ENCODE assay signal across 21 mouse cellular contexts in genomic region chr14:19942732-19943131, GRCm38 (mm10). TPM values are rescaled to one million over a fixed set of nuclear protein-coding genes. Genes with fewer than 3 reads are reported as not detected.
DNase-seq lines count a peak whose midpoint lies in the region; ATAC-seq and TF ChIP-seq lines count a peak whose summit lies in the region.
"Had no signal": no experiment of that assay in that cellular context is flagged by ENCODE, and none has a peak within 500 bp of the region (broad histone marks: within the 10 kb centered on the region; RNA-seq: fewer than 3 reads in every experiment).

No protein-coding gene starts in this region.

- TF ChIP-seq CTCF in midbrain, postnatal 0 days (IDR thresholded peaks at IDR 0.05): no peak

- WGBS in forebrain, embryonic 10.5 days: 30% methylated on average over 3 of the region's 3 CpGs
- 5% methylated on average over 3 of the region's 3 CpGs for WGBS in forebrain, embryonic 16.5 days
- 26% methylated on average over 3 of the region's 3 CpGs for WGBS in heart, embryonic 14.5 days
- WGBS in midbrain, embryonic 10.5 days: 44% methylated on average over 3 of the region's 3 CpGs
- WGBS in midbrain, postnatal 0 days: 28% methylated on average over 3 of the region's 3 CpGs

- H3K36me3 ChIP-seq in forebrain, embryonic 10.5 days (replicated peaks): peaks cover 30% of the 10 kb centered on the region
- no peaks in the 10 kb centered on the region for H3K36me3 ChIP-seq in forebrain, embryonic 16.5 days (ENCODE audit: control insufficient read depth, insufficient read depth)
- H3K36me3 ChIP-seq in heart, embryonic 14.5 days (ENCODE audit: control insufficient read depth, insufficient read depth, low read length): no peaks in the 10 kb centered on the region
- 0 out of 2 replicates have a peak, but pooled peaks cover 12% of the 10 kb centered on the region for H3K36me3 ChIP-seq in midbrain, embryonic 10.5 days
- H3K36me3 ChIP-seq in midbrain, postnatal 0 days (ENCODE audit: insufficient read depth, low read length): no peaks in the 10 kb centered on the region; the same call in 1 of the 2 replicates
- H3K36me3 ChIP-seq: hindbrain, embryonic 15.5 days; kidney, embryonic 15.5 days; liver, embryonic 12.5 days had no signal

- DNase-seq in forebrain, embryonic 10.5 days (ENCODE audit: extremely low spot score, low spot score): no peak
- no peak for DNase-seq in heart, adult 18-20 months
- no peak for DNase-seq in midbrain, embryonic 10.5 days (ENCODE audit: low spot score)
- DNase-seq in midbrain, postnatal 0 days (ENCODE audit: low spot score): no peak
- no peak for DNase-seq in cerebellum, adult 18-20 months
- no peak for DNase-seq in kidney, postnatal 36 days
- DNase-seq: adrenal gland, postnatal 14 days; cerebellum, postnatal 14 days; gastrocnemius, postnatal 25 days; lung, adult 2 months; thymus, postnatal 36 days had no signal

- H3K4me2 ChIP-seq in forebrain, embryonic 16.5 days (ENCODE audit: low read length): no peak overlapping the region
- peak overlapping the region; percentile 16; the same call in 1 of the 2 replicates for H3K4me2 ChIP-seq in heart, embryonic 14.5 days (ENCODE audit: low read length)
- H3K4me2 ChIP-seq in midbrain, postnatal 0 days (ENCODE audit: low read depth, low read length, poor library complexity, severe bottlenecking): no peak overlapping the region
- H3K4me2 ChIP-seq: hindbrain, embryonic 15.5 days; kidney, embryonic 15.5 days; limb, embryonic 12.5 days; liver, embryonic 12.5 days had no signal

- no peaks in the 10 kb centered on the region for H3K27me3 ChIP-seq in forebrain, embryonic 10.5 days (ENCODE audit: poor library complexity, severe bottlenecking)
- no peaks in the 10 kb centered on the region for H3K27me3 ChIP-seq in forebrain, embryonic 16.5 days (replicated peaks; ENCODE audit: control insufficient read depth, insufficient read depth, low read length)
- H3K27me3 ChIP-seq in heart, embryonic 14.5 days (ENCODE audit: control insufficient read depth, insufficient read depth, low read length): no peaks in the 10 kb centered on the region
- H3K27me3 ChIP-seq in midbrain, embryonic 10.5 days (ENCODE audit: low read depth, poor library complexity, severe bottlenecking): no peaks in the 10 kb centered on the region
- H3K27me3 ChIP-seq in midbrain, postnatal 0 days (ENCODE audit: insufficient read depth, low read length): no peaks in the 10 kb centered on the region
- H3K27me3 ChIP-seq: hindbrain, embryonic 15.5 days; kidney, embryonic 15.5 days; limb, embryonic 12.5 days; liver, embryonic 12.5 days had no signal

- no peak for ATAC-seq in forebrain, embryonic 16.5 days
- no peak for ATAC-seq in heart, embryonic 14.5 days (ENCODE audit: insufficient number of reproducible peaks, insufficient read depth, low FRiP score, low read depth)
- no peak for ATAC-seq in midbrain, postnatal 0 days (ENCODE audit: low FRiP score)
- ATAC-seq: activated CD4-positive, CD25-positive, alpha-beta regulatory T cell, adult 4 months; intestine, postnatal 0 days; liver, embryonic 12.5 days had no signal

- H3K27ac ChIP-seq in forebrain, embryonic 10.5 days: peak overlapping the region; percentile 82
- no peak overlapping the region for H3K27ac ChIP-seq in forebrain, embryonic 16.5 days (ENCODE audit: low read length)
- peak overlapping the region in 1 of 2 experiments; percentile 62; a peak in 3 of 4 replicates for H3K27ac ChIP-seq in heart, embryonic 14.5 days (replicated peaks in 1 of 2; ENCODE audit: control insufficient read depth in 1 of 2, insufficient read depth in 1 of 2, low read depth in 2 of 2, low read length in 2 of 2)
- H3K27ac ChIP-seq in midbrain, embryonic 10.5 days (replicated peaks): peak overlapping the region; percentile 75
- H3K27ac ChIP-seq in midbrain, postnatal 0 days (ENCODE audit: low read depth, low read length): no peak overlapping the region
- H3K27ac ChIP-seq: hindbrain, embryonic 15.5 days; kidney, embryonic 15.5 days; limb, embryonic 12.5 days; liver, embryonic 12.5 days had no signal

- no peak overlapping the region for H3K9ac ChIP-seq in forebrain, embryonic 16.5 days (replicated peaks; ENCODE audit: low read depth, low read length)
- H3K9ac ChIP-seq in heart, embryonic 14.5 days (ENCODE audit: low read length): no peak overlapping the region
- H3K9ac ChIP-seq in midbrain, postnatal 0 days (replicated peaks; ENCODE audit: low read length, poor library complexity, severe bottlenecking): no peak overlapping the region; the same call in 1 of the 2 replicates
- H3K9ac ChIP-seq: hindbrain, embryonic 15.5 days; kidney, embryonic 15.5 days; limb, embryonic 12.5 days; liver, embryonic 12.5 days had no signal

- peaks cover 51% of the 10 kb centered on the region for H3K4me1 ChIP-seq in forebrain, embryonic 10.5 days
- peaks cover 23% of the 10 kb centered on the region for H3K4me1 ChIP-seq in forebrain, embryonic 16.5 days (replicated peaks; ENCODE audit: control insufficient read depth, insufficient read depth, low read length)
- peaks cover 8 to 23% of the 10 kb centered on the region in 2 experiments for H3K4me1 ChIP-seq in heart, embryonic 14.5 days (ENCODE audit: control insufficient read depth in 2 of 2, insufficient read depth in 2 of 2, low read length in 2 of 2)
- peaks cover 23% of the 10 kb centered on the region for H3K4me1 ChIP-seq in midbrain, embryonic 10.5 days
- H3K4me1 ChIP-seq in midbrain, postnatal 0 days (ENCODE audit: insufficient read depth, low read length): no peaks in the 10 kb centered on the region
- H3K4me1 ChIP-seq: kidney, embryonic 15.5 days; limb, embryonic 12.5 days; liver, embryonic 12.5 days had no signal

- H3K4me3 ChIP-seq in forebrain, embryonic 10.5 days: no peak overlapping the region; the same call in 1 of the 2 replicates
- no peak overlapping the region for H3K4me3 ChIP-seq in forebrain, embryonic 16.5 days (replicated peaks; ENCODE audit: low read length)
- H3K4me3 ChIP-seq in heart, embryonic 14.5 days (ENCODE audit: control insufficient read depth in 1 of 2, insufficient read depth in 1 of 2, low read depth in 1 of 2, low read length in 2 of 2): no peak overlapping the region
- H3K4me3 ChIP-seq in midbrain, embryonic 10.5 days: peak overlapping the region; percentile 7; the same call in 1 of the 2 replicates
- no peak overlapping the region for H3K4me3 ChIP-seq in midbrain, postnatal 0 days (ENCODE audit: low read depth, low read length)
- H3K4me3 ChIP-seq: hindbrain, embryonic 15.5 days; kidney, embryonic 15.5 days; limb, embryonic 12.5 days; liver, embryonic 12.5 days; megakaryocyte, embryonic 14.5 days; myocyte had no signal

- no peaks in the 10 kb centered on the region for H3K9me3 ChIP-seq in forebrain, embryonic 10.5 days
- no peaks in the 10 kb centered on the region for H3K9me3 ChIP-seq in forebrain, embryonic 16.5 days (ENCODE audit: control insufficient read depth, low read length)
- no peaks in the 10 kb centered on the region for H3K9me3 ChIP-seq in heart, embryonic 14.5 days (ENCODE audit: control insufficient read depth, low read length)
- no peaks in the 10 kb centered on the region for H3K9me3 ChIP-seq in midbrain, embryonic 10.5 days (replicated peaks)
- H3K9me3 ChIP-seq in midbrain, postnatal 0 days (ENCODE audit: low read length): no peaks in the 10 kb centered on the region
- H3K9me3 ChIP-seq: hindbrain, embryonic 15.5 days; kidney, embryonic 15.5 days; limb, embryonic 12.5 days; liver, embryonic 12.5 days; megakaryocyte, embryonic 14.5 days had no signal

RNA-seq across cellular contexts. Expression of gene Gng2, which starts 34.7 kb away (rescaled TPM):
- polyA plus RNA-seq in forebrain, embryonic 10.5 days (2016; fragmentation: Nextera tagmentation; extraction: Ambion mirVana): 81.0 and 86.1 TPM in 2 replicates
- polyA plus RNA-seq in forebrain, embryonic 16.5 days (2015; fragmentation: Nextera tagmentation; extraction: Ambion mirVana): 491 and 498 TPM in 2 replicates
- polyA plus RNA-seq in heart, embryonic 14.5 days (2014; fragmentation: Nextera tagmentation; extraction: Ambion mirVana): 49.9 and 59.3 TPM in 2 replicates
- 10 to 100 TPM; 11.1 to 12.6 TPM for total RNA-seq in heart, adult 18-20 months (2021)
- polyA plus RNA-seq in midbrain, embryonic 10.5 days (2016; fragmentation: Nextera tagmentation; extraction: Ambion mirVana): 82.4 and 121 TPM in 2 replicates
- total RNA-seq in midbrain, postnatal 0 days (2014; rRNA removed): 419 and 439 TPM in 2 replicates
- 344 and 374 TPM in 2 replicates for polyA plus RNA-seq in midbrain, postnatal 0 days (2015; fragmentation: Nextera tagmentation; extraction: Ambion mirVana)

Comparison
In these comparisons a context has a peak if more than half of its experiments do, and no peak if none do; other contexts are left out.
1. H3K27ac ChIP-seq: peak in forebrain, embryonic 10.5 days (single experiment) and midbrain, embryonic 10.5 days (single experiment); none in forebrain, embryonic 16.5 days (single experiment) and midbrain, postnatal 0 days (single experiment).